Mouse (Mus musculus) neural tube, postnatal 0 days (tissue): ENCODE measurements around the gene Prl7a1. TPM values are rescaled to one million over a fixed set of nuclear protein-coding genes. Genes with fewer than 3 reads are reported as not detected.

ENCODE experiments used
- polyA plus RNA-seq: library from polyadenylated mRNA; unstranded; fragments of >200 nt; fragmentation: Nextera tagmentation; extraction: Ambion mirVana; gene quantifications from 2 replicates; pipeline ENCODE4 v1.2.1, GENCODE M21; 2015

Prl7a1 gene
- not detected in 2 replicates for polyA plus RNA-seq

DNA sequence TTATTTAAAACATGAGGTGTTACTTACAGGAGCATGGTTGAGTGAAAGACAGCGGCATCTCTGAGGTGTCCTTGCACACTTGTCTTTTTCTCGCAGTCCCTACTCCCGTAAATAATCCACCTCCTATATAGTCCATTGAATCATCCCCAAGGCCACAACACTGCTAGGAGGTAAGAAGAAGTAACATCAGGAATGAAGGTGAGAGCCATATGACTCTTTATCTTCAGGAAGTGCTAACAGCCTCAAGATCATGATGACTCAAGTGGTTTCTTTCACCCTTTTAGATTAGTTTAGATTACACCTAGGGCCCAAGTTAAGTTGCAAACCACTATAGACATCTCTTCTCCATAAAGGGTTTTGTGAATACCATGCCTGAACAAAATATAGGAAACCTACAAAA, at the start of gene Prl7a1:
Gene Prl7a1, minus strand, starts transcription at position 101 of the 400 bp plus-strand sequence.

GRCm38 (mm10) chr13:27667936-27668335, 25.6 kb upstream of the Prl7a1 start, which contains the start of gene Prl7a2:
Gene Prl7a2, minus strand, starts transcription at chr13:27668036.

DNA sequence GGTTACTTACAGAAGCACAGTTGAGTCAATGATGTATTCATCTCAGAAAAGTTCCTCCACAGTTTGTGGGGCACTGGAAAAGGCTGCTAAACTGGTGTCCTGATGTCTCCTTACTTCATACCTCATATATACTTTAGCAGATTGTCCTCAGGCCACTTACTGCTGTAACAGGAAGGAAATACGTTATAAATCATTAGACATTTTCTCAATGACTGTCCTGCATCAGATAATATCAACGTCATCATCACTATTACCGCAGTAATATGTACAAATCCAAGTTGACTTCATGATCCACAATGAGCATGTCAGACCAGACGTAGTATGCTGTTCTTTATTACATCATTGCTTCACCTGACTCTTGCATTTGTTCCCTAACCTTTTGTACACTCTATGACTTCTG, 31.8 kb downstream of the Prl7a1 start, which contains the start of gene Prl7b1:
Gene Prl7b1, minus strand, starts transcription at position 101 of the 400 bp plus-strand sequence.

Other genes with a start within 250 kb of the Prl7a1 start
- not detected in 2 replicates for gene Prl8a6, start 203.8 kb downstream of the Prl7a1 start, polyA plus RNA-seq
- not detected in 2 replicates for gene Prl8a8, start 129.3 kb downstream of the Prl7a1 start, polyA plus RNA-seq
- not detected in 2 replicates for gene Prl8a9, start 77.9 kb downstream of the Prl7a1 start, polyA plus RNA-seq
- not detected in 2 replicates for gene Prl8a1, start 60.3 kb downstream of the Prl7a1 start, polyA plus RNA-seq
- not detected in 2 replicates for gene Prl7b1, start 31.9 kb downstream of the Prl7a1 start, polyA plus RNA-seq
- gene Prl7a2, start 25.5 kb upstream of the Prl7a1 start, polyA plus RNA-seq = not detected in 2 replicates
- gene Prl7d1, start 74.2 kb upstream of the Prl7a1 start, polyA plus RNA-seq = not detected in 2 replicates
- not detected in 2 replicates for gene Prl7c1, start 138.3 kb upstream of the Prl7a1 start, polyA plus RNA-seq
- gene Prl2a1, start 159.2 kb upstream of the Prl7a1 start, polyA plus RNA-seq = not detected in 2 replicates
- gene Prl2c1, start 206.8 kb upstream of the Prl7a1 start, polyA plus RNA-seq = not detected in 2 replicates